Mouse (Mus musculus): ENCODE measurements around the gene Pphln1.

DNA sequence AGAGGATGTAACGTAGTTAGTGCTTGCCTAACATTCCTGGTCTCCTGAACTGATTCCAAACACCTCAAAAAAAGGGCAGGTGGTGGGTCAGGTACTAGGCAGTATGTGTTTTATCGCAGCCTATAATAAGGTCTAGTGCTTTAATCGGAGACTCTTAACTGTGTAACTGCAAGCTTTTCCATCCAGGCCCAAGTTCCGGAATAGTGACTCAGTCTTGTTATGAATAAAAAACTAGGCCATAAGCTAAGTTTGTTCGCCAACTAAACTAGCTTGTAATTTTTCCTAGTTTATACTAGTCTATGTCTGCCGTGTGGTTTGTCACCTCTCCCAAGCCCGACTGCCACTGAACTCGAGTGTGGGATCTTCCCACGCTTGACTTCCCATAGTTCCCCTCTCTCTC lies 16.3 kb downstream of the Pphln1 start:
- TF ChIP-seq CTCF (IDR thresholded peaks at IDR 0.05; ENCODE audit: extremely low read depth, insufficient read length, insufficient replicate concordance, low read depth, low read length), result no peak
- TF ChIP-seq POLR2A (IDR thresholded peaks at IDR 0.05; ENCODE audit: low read depth, low read length), result no peak

All from small intestine, adult 2 months (tissue).